Mouse (Mus musculus) adrenal gland, adult 2 months (tissue): ENCODE measurements around the gene Stag1. TPM values are rescaled to one million over a fixed set of nuclear protein-coding genes. Genes with fewer than 3 reads are reported as not detected.
"Not testable (repeated sequence)": the region's sequence is repeated elsewhere in the genome, so short reads cannot be mapped to it uniquely, and the experiment has no call there.

ENCODE experiments used
- DNase-seq: peaks from one replicate; pipeline ENCODE4 v3.0.0; 2021
- polyA plus RNA-seq: library from polyadenylated mRNA; depleted of rRNA; stranded (reverse); fragments of >200 nt; gene quantifications from 2 replicates; pipeline ENCODE4 v1.2.3, GENCODE M21; 2012
- total RNA-seq, 2 experiments: library from RNA; stranded (reverse); gene quantifications; 2 replicates each; pipeline ENCODE4 v1.2.3; 2021

Stag1 gene
- total and polyA plus RNA-seq, 3 experiments, result 1.7 to 37.7 (median 29.1) TPM

DNA sequence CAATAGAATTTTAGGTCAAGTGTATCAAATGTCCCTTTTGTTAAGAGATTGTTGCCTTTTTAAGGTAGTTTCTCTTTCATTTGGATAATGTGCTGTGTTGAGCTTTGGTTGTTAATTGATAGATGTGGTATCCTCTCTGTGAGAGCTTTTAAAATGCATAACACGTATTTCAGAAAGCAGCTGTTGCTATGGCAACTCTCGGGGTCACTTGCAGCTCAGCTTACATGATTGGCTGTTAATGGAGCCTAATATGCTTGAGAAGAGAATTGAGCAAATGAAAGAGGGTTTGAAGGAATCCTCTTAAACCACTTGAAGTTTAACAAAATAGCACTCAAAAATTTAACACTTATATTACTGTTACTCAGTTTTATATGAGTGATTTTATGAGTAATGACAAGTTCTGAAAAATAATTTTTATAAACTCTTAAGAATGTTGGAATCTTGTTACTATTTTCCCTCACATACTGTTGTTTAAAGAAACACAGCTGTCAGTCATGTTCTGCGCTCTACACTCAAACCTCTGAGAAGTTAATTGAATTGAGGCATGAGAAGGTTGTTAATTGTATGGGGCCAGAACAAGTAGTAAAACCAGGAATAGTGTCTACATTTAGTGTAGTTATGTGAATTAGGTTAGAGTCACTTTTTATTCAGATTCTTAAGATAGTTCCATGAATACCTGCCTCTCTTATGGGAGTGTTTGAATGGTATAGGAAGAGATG lies 88.3 kb downstream of the Stag1 start:
- no peak for DNase-seq

DNA sequence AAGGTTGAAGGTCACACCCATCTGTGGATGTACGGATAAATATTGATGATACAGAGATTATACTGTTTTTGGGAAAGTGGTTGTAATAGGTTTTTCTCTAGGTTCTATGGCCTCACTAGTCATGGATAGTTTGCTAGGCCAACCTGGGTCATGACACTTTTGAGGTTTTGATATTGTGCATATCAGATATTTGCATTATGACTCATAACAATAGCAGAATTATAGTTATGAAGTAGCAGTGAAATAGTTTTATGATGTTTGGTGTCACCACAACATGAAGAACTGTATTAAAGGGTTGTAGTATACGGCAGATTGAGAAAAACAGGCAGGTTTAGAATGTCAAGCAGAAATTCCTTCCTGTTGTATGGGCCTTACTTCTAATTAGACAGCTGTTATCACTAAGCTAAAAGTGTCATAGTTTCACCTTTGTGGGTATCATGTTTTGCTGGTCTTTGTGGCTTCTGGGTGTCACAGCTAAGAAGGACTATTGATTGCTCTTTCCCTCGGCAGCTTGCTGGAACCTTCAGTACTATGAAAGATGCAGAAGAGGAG lies 92.2 kb downstream of the Stag1 start:
- no peak for DNase-seq

DNA sequence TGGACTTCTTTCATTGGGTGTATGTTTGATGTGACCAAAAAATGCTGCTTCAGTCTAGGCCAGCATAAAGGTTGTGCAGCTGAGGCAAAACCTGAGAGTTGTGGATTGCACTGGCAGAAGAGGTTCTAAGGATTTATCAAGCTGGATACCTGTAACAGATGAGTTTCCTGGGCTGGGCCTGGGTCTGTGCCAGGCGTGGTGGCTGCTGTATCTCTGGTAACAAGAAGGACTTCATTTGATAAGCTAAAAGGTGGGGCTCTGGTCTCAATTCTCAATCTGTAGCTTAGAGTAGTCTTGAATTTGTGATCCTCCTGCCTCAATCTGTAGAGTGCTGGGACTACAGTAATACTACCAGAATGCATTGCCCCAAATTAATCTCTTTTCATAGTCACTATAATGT lies 94.6 kb downstream of the Stag1 start:
- no peak for DNase-seq

DNA sequence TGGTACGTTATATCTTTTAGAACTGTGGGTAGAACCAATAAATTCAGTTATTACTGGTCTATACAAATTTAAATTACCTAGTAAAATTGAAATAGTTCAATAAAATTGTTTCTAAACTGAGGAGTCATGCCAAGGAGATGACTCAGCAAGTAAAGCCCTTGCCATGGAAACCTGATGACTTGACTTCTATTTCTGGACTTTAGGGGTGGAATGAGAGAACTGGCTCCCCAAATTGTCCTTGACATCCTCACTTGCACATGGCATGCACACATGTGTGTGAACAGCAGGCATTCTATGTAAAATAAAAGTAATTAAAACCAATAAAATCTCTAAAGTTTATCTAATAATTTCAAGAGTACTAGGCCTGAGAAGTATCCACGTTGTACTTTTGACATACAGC lies 98.9 kb downstream of the Stag1 start:
- peak; percentile 62 for DNase-seq

DNA sequence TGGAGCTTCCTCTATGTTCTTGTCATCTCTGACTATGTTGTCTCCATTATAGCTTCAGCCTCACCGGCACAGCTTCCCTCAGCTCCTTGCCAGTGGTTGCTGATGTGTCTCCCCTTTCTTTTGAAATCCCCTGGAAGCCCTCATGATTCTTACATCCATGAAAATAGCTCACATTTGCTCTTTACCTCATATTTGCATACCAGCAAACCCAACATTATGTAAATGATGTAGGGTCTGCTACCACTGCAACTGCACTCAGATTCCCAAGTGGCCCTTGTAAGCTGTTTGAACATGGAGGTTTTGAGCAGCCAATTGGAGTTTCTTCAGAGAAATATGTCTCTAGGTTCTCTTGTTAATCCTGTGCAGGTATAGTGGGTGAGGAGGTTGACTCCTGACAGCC lies 110.0 kb downstream of the Stag1 start:
- DNase-seq, result no peak

DNA sequence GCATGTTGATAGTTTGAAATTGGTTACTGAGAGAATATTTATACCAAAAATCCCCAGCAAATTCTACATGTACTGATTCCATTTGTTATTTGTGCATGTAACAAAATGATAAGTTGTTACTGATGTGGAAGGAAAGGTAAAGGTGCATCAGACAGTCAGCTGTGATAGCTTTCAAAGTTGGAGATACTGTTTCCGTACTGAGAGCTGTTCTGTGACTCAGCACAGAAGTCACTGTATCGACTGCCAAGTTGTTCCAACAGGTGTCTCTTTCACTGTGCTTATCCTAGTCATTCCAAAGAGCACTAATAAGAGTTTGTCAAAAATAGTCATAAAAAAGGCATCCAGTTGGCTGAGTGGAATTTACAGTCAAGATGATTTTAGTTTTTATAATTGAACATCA lies 114.1 kb downstream of the Stag1 start:
- DNase-seq, result no peak

DNA sequence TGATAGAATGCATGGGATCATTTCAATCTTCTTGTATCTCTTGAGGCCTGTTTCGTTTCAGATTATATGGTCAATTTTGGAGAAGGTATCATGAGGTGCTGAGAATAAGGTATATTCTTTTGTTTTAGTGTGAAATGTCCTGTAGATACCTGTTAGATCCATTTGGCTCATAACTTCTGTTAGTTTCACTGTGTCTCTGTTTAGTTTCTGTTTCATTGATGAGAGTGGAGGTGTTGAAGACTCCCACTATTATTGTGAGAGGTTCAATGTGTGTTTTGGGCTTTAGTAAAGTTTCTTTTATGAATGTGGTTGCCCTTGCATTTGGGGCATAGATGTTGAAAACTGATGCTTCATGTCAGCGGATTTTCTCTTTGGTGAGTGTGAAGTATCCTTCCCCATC lies 127.2 kb downstream of the Stag1 start:
- not testable (repeated sequence) for DNase-seq

DNA sequence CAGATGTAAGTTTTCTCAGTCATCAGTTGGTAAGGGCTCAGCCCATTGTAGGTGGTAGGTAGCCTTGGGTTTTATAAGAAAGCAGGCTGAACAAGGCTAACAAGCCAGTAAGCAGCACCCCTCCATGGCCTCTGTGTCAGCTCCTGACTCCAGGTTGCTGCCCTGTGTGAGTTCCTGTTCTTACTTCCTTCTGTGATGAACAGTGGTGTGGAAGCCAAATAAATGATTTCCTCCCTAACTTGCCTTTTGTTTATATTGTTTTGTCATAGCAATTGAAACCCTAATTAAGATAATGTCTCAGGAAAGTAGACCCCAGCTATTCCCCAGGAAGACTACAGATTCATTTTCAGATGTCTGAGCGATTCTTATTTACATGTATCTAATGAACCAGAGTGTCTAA lies 134.2 kb downstream of the Stag1 start:
- DNase-seq, result no peak

DNA sequence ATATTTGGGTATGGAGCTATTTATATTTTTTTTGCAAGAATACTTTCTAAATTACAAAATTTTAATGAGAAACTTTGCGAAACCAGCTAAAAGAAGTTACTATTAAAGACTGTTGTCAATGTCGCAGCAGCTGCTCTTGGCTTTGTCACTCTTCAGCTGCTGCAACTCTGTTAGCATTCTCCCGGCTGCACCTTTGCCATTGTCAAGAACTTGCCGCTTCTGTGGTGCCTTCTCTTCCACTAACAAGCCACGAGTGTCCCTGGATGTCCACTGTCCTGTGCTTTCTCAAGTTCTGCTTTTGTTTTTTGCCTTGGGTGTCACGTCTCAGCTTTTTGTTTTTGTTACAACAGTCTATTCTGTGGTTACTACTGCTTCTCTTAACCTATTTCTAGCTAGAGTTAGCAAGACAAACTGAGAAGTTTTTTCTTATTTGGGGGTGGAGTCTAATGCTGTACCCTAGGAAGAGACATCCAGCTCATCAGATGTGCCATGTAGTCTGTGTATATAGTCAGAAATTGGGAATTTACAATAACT lies 136.4 kb downstream of the Stag1 start:
- no peak for DNase-seq

DNA sequence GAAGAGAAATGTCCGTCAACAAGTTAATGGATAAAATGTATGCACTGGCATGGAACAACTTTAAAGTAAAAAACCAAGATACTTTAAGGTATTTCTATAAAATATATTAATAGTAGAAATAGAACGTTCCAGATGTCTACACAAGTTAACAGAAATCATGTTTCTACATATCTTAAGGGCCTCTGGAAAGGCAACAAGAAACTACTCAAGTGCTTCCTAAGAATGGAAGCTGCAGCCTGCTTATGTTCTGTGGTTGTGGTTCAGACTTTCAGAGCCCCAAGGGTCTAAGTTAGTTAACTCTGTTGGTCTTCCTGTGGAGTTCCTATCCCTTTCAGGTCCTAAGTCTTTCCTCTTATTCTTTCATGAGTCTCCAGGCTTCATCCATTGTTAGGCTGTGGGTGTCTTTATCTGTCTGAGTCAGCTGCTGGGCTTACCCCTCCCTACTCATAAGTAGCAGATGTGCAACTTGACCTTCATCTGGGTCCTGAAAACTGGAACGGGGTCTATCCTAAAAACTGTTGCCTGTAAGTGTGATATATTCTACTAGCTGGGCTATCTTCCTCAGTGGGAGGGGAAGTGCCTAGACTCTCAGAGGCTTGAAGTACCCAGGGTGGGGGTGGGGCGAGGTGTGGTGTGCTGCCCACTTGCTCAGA lies 138.5 kb downstream of the Stag1 start:
- no peak for DNase-seq

DNA sequence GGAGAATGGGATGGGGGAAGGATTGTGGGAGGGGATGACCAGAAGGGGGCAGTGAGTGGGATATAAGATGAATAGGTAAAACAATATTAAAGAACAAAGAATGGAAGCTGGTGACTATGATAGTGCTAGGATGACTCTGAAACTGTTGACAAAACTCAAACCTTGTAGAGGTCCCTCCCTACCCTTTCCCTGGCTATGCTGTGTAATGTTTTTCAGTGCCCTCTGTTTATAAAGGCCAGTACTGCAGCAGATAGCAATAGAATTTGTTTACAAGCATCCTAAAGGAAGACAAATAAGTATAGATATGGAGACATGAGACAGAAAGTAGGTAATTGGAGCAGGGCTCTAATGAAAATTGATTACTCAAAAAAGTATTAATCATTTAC lies 139.0 kb downstream of the Stag1 start:
- DNase-seq, result no peak

DNA sequence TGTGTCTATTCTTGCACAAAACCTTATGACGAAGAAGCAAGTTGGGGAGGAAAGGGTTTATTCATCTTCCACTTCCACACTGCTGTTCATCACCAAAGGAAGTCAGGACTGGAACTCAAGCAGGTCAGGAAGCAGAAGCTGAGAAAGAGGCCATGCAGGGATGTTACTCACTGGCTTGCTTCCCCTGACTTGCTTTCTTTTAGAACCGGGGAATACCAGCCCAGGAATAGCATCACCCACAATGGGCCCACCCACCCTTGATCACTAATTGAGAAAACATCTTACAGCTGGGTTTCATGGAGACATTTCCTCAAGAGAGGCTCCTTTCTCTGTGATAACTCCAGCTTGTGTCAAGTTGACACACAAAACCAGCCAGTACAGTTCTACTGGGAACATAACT lies 179.6 kb downstream of the Stag1 start:
- DNase-seq, result not testable (repeated sequence)

DNA sequence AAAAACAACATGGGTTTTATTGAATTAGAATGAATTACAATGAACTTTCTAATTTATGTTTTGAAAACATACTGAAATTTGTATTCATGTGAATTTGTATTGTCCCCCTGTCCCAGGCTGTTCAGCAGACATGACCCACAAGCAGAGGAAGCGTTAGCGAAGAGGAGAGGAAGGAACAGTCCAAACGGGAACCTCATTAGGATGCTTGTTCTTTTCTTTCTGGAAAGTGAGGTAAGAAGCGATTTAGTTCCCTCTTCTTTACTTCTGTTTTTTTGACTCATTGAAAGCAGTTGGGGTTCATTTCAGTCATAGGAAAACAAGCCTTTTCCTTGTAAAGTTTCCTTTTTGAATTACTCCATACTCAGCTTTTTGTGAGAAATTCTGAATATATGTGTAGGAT lies 268.4 kb downstream of the Stag1 start:
- no peak for DNase-seq

DNA sequence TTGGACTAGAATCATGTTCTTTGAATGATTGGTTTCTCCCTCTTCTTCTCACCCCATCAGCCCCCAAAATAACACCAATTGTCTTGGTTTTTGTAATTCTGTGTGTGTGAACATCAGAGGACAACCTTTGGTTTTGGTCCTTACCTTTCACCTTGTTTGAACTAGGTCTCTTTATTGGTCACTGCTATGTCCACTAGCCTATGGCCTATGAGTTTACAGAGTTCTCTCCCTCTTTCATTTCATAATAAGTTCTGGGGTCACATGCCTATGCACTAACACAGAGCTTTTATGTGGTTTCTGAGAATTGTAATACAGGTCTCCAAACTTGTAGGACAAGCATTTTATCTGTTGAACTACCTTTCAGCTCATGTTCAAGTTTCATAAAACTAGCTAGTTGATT lies 272.0 kb downstream of the Stag1 start:
- no peak for DNase-seq

DNA sequence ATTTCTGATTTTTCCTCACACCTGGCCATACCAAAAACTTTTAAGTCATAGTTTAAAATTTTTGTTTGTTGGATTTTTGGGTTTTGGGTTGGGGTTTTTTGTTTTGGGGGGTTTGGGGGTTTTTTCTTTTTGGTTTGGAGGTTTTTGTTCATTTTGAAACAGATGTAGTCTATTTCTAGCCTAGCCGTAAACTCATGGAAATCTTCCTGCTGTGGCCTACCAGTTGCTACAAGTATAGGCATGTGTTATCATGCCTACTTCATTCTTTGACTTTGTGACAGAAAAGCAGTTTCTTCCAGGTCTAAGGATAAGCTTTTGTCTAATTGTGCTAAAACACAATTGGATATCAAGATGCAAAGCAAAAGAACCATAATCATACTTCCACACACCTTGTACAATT lies 298.5 kb downstream of the Stag1 start:
- DNase-seq, result no peak

DNA sequence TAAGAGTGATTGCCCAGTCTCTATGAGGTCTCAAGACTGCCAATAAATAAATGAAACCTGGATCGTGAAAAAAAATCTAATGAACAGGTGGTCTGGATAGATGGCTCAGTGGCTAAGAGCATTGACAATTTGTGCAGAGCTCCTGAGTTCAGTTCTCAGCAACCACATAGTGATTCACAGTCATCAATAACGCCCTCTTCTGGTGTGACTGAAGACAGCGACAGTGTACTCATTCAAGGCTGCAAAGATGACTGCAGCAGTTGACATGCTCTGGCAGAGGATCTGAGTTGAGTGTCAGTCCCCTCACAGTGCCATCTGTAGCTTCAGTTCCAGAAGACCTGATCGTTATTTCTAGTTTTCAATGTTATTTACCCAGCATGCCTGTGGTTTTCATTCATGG lies 300.4 kb downstream of the Stag1 start:
- peak; percentile 11 for DNase-seq

DNA sequence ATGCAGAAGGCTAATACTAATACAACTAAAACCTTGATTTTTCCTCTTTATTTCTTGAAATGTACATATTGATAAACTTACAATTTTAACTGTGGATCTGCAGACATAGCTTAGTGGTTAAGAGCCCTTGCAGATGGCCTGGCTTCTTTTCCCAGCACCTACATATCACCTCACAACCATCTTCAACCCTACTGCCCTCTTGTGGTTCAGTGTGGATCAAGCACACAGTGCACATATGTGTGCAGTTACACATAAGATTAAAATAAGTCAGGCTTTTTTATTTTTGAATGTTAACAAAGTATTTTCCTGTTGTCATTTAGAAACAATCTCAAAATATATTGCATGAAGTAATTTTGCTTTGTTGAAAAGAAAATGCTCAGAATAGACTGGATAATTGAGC lies 312.8 kb downstream of the Stag1 start:
- DNase-seq, result no peak

DNA sequence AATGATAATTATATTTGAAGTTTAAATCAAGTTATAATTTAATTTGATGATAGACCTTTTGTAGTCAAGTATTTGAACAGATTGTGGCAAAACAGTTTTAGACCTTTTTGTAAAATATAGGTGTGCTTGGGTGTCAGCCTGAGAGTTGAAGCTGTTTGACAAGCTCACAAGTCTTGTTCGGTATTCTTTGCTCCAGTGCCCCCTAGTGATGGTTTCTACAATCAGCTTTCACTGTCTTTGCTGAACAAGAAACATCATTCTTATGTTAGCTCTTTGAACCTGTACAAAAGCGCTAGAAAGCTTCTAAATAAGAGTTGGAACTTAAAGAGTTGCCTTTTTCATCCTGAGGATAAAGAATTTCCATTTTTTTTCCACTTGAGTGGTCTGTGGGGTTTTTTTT lies 319.5 kb downstream of the Stag1 start:
- peak; percentile 60 for DNase-seq

DNA sequence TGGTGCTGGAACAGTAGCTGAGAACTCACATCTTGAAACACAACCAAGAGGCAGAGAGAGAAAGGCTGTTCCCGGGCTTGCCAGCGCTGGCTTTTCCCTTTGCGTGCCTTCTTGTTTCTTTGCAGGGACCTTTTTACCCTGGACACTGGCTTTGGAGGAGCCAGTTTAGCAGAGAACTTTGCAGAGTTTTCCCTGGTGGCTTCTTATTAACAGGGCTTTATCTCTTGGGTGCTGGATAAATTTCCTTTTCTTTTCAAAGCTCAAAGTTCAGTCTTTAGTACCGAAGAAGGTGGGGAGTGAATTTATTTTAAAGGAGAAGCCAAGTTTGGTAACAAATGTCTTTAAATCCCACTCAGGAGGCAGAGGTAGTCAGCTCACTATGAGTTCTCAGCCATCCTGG lies 329.0 kb downstream of the Stag1 start:
- DNase-seq, result no peak

DNA sequence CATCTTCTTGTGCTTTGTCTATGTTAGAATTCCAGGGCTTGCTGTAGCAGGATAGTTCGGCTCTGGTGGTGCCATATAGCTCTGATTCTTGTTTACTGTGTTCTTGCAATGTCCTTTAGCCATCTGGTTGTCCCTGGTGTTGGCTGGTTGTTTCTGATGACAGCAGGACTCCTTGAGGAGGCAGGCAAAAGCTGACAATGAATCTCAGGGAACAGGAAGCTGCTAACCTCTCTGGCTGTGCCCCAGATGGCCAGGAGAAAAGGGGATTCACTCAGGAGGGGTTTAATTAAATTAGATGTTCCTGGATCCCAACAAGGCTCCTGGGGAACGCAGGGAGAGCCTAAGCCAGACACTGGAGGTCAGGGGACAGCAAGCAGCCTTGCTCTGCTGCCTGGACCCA lies 344.4 kb downstream of the Stag1 start:
- DNase-seq, result no peak

DNA sequence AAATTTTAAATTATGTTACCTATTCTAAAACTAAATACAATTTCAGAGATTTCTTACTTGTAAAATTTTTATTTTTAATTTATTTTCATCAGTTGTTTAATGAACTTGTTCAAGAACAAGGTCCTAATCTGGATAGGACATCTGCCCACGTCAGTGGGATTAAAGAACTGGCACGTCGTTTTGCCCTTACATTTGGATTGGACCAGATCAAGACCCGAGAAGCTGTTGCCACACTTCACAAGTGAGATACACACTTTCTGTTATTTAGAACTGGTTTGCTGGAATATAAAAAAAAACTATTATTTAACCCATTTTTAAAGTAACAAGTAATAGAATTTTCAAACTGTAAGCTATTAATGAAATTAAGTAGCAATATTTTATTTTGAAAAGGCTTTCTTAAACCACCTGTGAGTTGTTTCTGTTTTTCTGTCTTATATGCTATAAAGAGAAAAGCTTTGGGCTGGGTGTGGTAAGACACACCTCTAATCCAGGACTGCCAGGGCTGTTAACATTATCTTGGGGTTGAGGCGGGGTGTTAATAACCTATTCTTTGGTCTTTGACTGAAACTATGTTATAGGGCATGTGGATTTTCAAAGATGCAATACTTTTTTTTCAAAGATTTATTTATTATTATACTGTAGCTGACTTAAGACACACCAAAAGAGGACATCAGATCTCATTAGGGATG lies 347.2 kb downstream of the Stag1 start:
- DNase-seq, result no peak

DNA sequence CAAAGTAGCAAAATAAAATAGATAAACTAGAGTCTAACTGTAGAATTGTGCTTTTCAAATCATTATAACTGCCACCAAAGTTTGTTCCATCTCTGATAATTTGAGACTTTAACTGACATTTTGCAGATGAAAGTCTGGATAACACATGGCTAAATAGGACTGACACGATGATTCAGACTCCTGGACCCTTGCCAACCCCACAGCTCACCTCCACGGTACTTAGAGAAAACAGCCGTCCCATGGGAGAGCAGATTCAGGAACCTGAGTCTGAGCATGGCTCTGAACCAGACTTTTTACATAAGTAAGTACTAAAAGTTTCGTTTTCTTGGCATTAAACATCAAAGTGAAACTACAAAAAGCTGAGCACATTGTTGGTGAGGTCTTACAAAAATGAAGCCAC lies 353.9 kb downstream of the Stag1 start:
- peak; percentile 74 for DNase-seq

DNA sequence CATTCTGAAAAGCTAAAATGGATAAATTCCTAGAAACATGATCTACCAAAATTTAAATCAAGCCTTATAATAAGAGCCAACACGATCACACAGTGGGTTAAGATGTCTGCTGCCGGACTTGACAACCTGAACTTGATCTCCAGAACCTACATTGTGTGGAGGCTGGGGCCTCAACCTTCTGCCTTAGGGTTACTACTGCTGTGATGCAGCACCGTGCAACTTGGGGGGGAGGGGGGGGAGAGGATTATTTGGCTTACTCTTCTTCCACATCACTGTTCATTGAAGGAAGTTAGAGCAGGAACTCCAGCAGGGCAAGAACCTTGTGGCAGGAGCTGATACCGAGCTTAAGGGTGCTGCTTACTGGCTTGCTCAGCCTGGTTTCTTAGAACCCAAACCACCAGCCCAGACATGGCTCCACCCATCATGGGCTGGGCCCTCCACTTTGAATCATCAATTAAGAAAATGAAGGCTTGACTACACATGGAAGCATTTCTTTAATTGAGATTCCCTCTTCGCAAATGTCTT lies 365.4 kb downstream of the Stag1 start:
- no peak for DNase-seq
